Mouse (Mus musculus): Measurements from ENCODE around the gene Foxn3. TPM values are rescaled to one million over a fixed set of nuclear protein-coding genes. Genes with fewer than 3 reads are reported as not detected.
A peak's percentile ranks its signal among the peaks of the same experiment; 100 is the strongest.

The Foxn3 gene
- polyA plus RNA-seq, 1 experiment from 2014 or later = 90.2 TPM

GRCm38 (mm10) chr12:99336349-99337170 lies 226.8 kb downstream of the Foxn3 start:
- Histone ChIP-seq H3K36me3 (no peaks in the 10 kb centered on the region; the same call in 1 of the 2 replicates), H3K27ac (peak overlapping the region; percentile 73), H3K9me3 (replicated peaks) (no peaks in the 10 kb centered on the region), H3K9ac (no peak overlapping the region), H3K4me3 (no peak overlapping the region), H3K27me3 (no peaks in the 10 kb centered on the region), H3K4me1 (peaks cover 85% of the 10 kb centered on the region), H3K4me2 (replicated peaks) (no peak overlapping the region; the same call in 1 of the 2 replicates)
- ATAC-seq (ENCODE audit: low FRiP score) = no peak
- 26% methylated on average over 12 of the region's 12 CpGs for WGBS

GRCm38 (mm10) chr12:99335628-99336027 lies 227.8 kb downstream of the Foxn3 start:
- ATAC-seq (ENCODE audit: low FRiP score) = no peak
- no peaks in the 10 kb centered on the region; the same call in 1 of the 2 replicates for H3K36me3 ChIP-seq
- WGBS = 88% methylated on average over 9 of the region's 9 CpGs
- no peak overlapping the region; the same call in 1 of the 2 replicates for H3K27ac ChIP-seq
- peaks cover 84% of the 10 kb centered on the region for H3K4me1 ChIP-seq
- H3K9me3 ChIP-seq (replicated peaks) = no peaks in the 10 kb centered on the region
- no peak overlapping the region for H3K9ac ChIP-seq
- H3K4me3 ChIP-seq = no peak overlapping the region
- no peak overlapping the region for H3K4me2 ChIP-seq (replicated peaks)
- H3K27me3 ChIP-seq = no peaks in the 10 kb centered on the region

GRCm38 (mm10) chr12:99334026-99334425 lies 229.4 kb downstream of the Foxn3 start:
- Histone ChIP-seq H3K9me3 (replicated peaks) (no peaks in the 10 kb centered on the region), H3K27ac (peak overlapping the region; percentile 35; the same call in 1 of the 2 replicates), H3K27me3 (no peaks in the 10 kb centered on the region), H3K4me1 (peaks cover 84% of the 10 kb centered on the region), H3K4me2 (replicated peaks) (no peak overlapping the region), H3K4me3 (no peak overlapping the region), H3K9ac (no peak overlapping the region), H3K36me3 (no peaks in the 10 kb centered on the region; the same call in 1 of the 2 replicates)
- WGBS = 74% methylated on average over 9 of the region's 9 CpGs
- ATAC-seq (ENCODE audit: low FRiP score) = no peak

- H3K9me3 ChIP-seq (replicated peaks) = no peaks in the 10 kb centered on the region
- no peak for ATAC-seq (ENCODE audit: low FRiP score)
- H3K27ac ChIP-seq = peak overlapping the region; percentile 35; the same call in 1 of the 2 replicates
- H3K27me3 ChIP-seq = no peaks in the 10 kb centered on the region
- no peak overlapping the region for H3K4me2 ChIP-seq (replicated peaks)
- H3K9ac ChIP-seq = no peak overlapping the region
- H3K4me3 ChIP-seq = no peak overlapping the region
- peaks cover 84% of the 10 kb centered on the region for H3K4me1 ChIP-seq
- no peaks in the 10 kb centered on the region; the same call in 1 of the 2 replicates for H3K36me3 ChIP-seq
- 83% methylated on average over 20 of the region's 20 CpGs for WGBS
Observed at GRCm38 (mm10) chr12:99333304-99333968, 229.9 kb downstream of the Foxn3 start.

GRCm38 (mm10) chr12:99332144-99332807 lies 231.1 kb downstream of the Foxn3 start:
- H3K4me3 ChIP-seq = no peak overlapping the region
- H3K4me2 ChIP-seq (replicated peaks) = no peak overlapping the region
- peaks cover 83% of the 10 kb centered on the region for H3K4me1 ChIP-seq
- H3K36me3 ChIP-seq = no peaks in the 10 kb centered on the region; the same call in 1 of the 2 replicates
- no peaks in the 10 kb centered on the region for H3K27me3 ChIP-seq
- no peak for ATAC-seq (ENCODE audit: low FRiP score)
- no peaks in the 10 kb centered on the region for H3K9me3 ChIP-seq (replicated peaks)
- no peak overlapping the region for H3K27ac ChIP-seq
- 71% methylated on average over 16 of the region's 16 CpGs for WGBS
- H3K9ac ChIP-seq = no peak overlapping the region

- Histone ChIP-seq H3K9ac (no peak overlapping the region), H3K4me2 (replicated peaks) (no peak overlapping the region), H3K4me1 (peaks cover 75% of the 10 kb centered on the region), H3K27me3 (no peaks in the 10 kb centered on the region), H3K36me3 (no peaks in the 10 kb centered on the region; the same call in 1 of the 2 replicates), H3K27ac (no peak overlapping the region), H3K4me3 (no peak overlapping the region), H3K9me3 (replicated peaks) (no peaks in the 10 kb centered on the region)
- ATAC-seq (ENCODE audit: low FRiP score) = no peak
- 32% methylated on average over 7 of the region's 8 CpGs for WGBS
Observed at GRCm38 (mm10) chr12:99331341-99331947, 231.9 kb downstream of the Foxn3 start.

- ATAC-seq (ENCODE audit: low FRiP score) = no peak
- Histone ChIP-seq H3K4me2 (replicated peaks) (no peak overlapping the region), H3K27me3 (no peaks in the 10 kb centered on the region), H3K9me3 (replicated peaks) (no peaks in the 10 kb centered on the region), H3K4me3 (no peak overlapping the region), H3K36me3 (no peaks in the 10 kb centered on the region; the same call in 1 of the 2 replicates), H3K27ac (no peak overlapping the region), H3K4me1 (peaks cover 74% of the 10 kb centered on the region), H3K9ac (no peak overlapping the region)
- 71% methylated on average over 12 of the region's 12 CpGs for WGBS
Observed at GRCm38 (mm10) chr12:99330822-99331285, 232.5 kb downstream of the Foxn3 start.

- Histone ChIP-seq H3K4me2 (replicated peaks) (peak overlapping the region; percentile 29), H3K27ac (peak overlapping the region; percentile 77), H3K36me3 (no peaks in the 10 kb centered on the region; the same call in 1 of the 2 replicates), H3K9ac (peak overlapping the region; percentile 43; the same call in 1 of the 2 replicates), H3K4me1 (peaks cover 70% of the 10 kb centered on the region), H3K27me3 (no peaks in the 10 kb centered on the region), H3K4me3 (no peak overlapping the region), H3K9me3 (replicated peaks) (no peaks in the 10 kb centered on the region)
- 5% methylated on average over 20 of the region's 20 CpGs for WGBS
- ATAC-seq (ENCODE audit: low FRiP score) = peak; percentile 70
Observed at GRCm38 (mm10) chr12:99329301-99330257, 233.8 kb downstream of the Foxn3 start.

- Histone ChIP-seq H3K4me3 (no peak overlapping the region), H3K4me1 (peaks cover 46% of the 10 kb centered on the region), H3K27ac (no peak overlapping the region), H3K4me2 (replicated peaks) (no peak overlapping the region), H3K9me3 (replicated peaks) (no peaks in the 10 kb centered on the region), H3K9ac (no peak overlapping the region), H3K36me3 (no peaks in the 10 kb centered on the region), H3K27me3 (no peaks in the 10 kb centered on the region)
- 56% methylated on average over 8 of the region's 8 CpGs for WGBS
- no peak for ATAC-seq (ENCODE audit: low FRiP score)
Observed at GRCm38 (mm10) chr12:99326157-99326556, 237.2 kb downstream of the Foxn3 start.

GRCm38 (mm10) chr12:99321633-99322431 lies 241.6 kb downstream of the Foxn3 start:
- WGBS = 81% methylated on average over 12 of the region's 12 CpGs
- Histone ChIP-seq H3K4me1 (peaks cover 28% of the 10 kb centered on the region), H3K27ac (no peak overlapping the region)

More at GRCm38 (mm10) chr12:99321633-99322431, 241.6 kb downstream of the Foxn3 start:
- no peak overlapping the region for H3K4me2 ChIP-seq (replicated peaks)
- no peak for ATAC-seq (ENCODE audit: low FRiP score)
- no peaks in the 10 kb centered on the region for H3K27me3 ChIP-seq
- H3K4me3 ChIP-seq = no peak overlapping the region
- H3K9me3 ChIP-seq (replicated peaks) = no peaks in the 10 kb centered on the region
- H3K36me3 ChIP-seq = peaks cover 6% of the 10 kb centered on the region; the same call in 1 of the 2 replicates
- no peak overlapping the region for H3K9ac ChIP-seq

All from hindbrain, embryonic 12.5 days (tissue).